Mouse (Mus musculus) C2C12 (cell line): Measurements from ENCODE around the gene Olfr19. TPM values are rescaled to one million over a fixed set of nuclear protein-coding genes. Genes with fewer than 3 reads are reported as not detected.

Source experiments
- H3K27me3 ChIP-seq: one replicate; pipeline ENCODE4 v1.6.1; 2011; ENCODE audit not compliant: control insufficient read depth, insufficient read depth, insufficient read length
- H3K36me3 ChIP-seq: one replicate; pipeline ENCODE4 v1.6.1; 2011; ENCODE audit not compliant: control insufficient read depth, insufficient read depth
- H3K4me3 ChIP-seq: one replicate; pipeline ENCODE4 v1.5.1; 2011; ENCODE audit warnings: mild to moderate bottlenecking, control low read depth; ENCODE audit not compliant: poor library complexity, insufficient read depth, severe bottlenecking
- H3K79me2 ChIP-seq: one replicate; pipeline ENCODE4 v1.6.1; 2011; ENCODE audit not compliant: control insufficient read depth, insufficient read depth
- H3K79me3 ChIP-seq: one replicate; pipeline ENCODE4 v1.6.1; 2011; ENCODE audit warnings: low read depth, control low read depth
- H3ac ChIP-seq: one replicate; pipeline ENCODE3; 2011; ENCODE audit warnings: low read depth; ENCODE audit not compliant: control insufficient read depth, insufficient read length
- CEBPB ChIP-seq: IDR thresholded peaks from one replicate; pipeline ENCODE4 v1.6.1; 2011; ENCODE audit warnings: low read depth, mild to moderate bottlenecking, control low read depth, moderate library complexity
- CTCF ChIP-seq: IDR thresholded peaks from one replicate; pipeline ENCODE4 v1.5.1; 2011; ENCODE audit not compliant: control insufficient read depth, insufficient read depth, insufficient read length
- FOSL1 ChIP-seq: IDR thresholded peaks from one replicate; pipeline ENCODE4 v1.8.0; 2011; ENCODE audit warnings: mild to moderate bottlenecking, low read length; ENCODE audit not compliant: poor library complexity, insufficient read depth, severe bottlenecking
- MAX ChIP-seq: IDR thresholded peaks from one replicate; pipeline ENCODE4 v1.6.1; 2011; ENCODE audit warnings: mild to moderate bottlenecking, control low read depth
- MYOD1 ChIP-seq: IDR thresholded peaks from one replicate; pipeline ENCODE4 v1.6.1; 2011; ENCODE audit warnings: low read depth; ENCODE audit not compliant: control insufficient read depth, insufficient read length
- MYOG ChIP-seq: IDR thresholded peaks from one replicate; pipeline ENCODE4 v1.6.1; 2011; ENCODE audit not compliant: control insufficient read depth, insufficient read length; ENCODE audit errors: extremely low read depth
- USF1 ChIP-seq: IDR thresholded peaks from one replicate; pipeline ENCODE4 v1.6.1; 2011; ENCODE audit warnings: low read depth, mild to moderate bottlenecking, control low read depth, moderate library complexity
- polyA plus RNA-seq: library from polyadenylated mRNA; unstranded; fragments of >200 nt; fragmentation: generic; extraction: Trizol; gene quantifications from one replicate; pipeline ENCODE4 v1.2.1, GENCODE M21; 2012; ENCODE audit warnings: missing spikeins

Gene Olfr19
- polyA plus RNA-seq, 1 experiment = not detected

GRCm38 (mm10) chr16:16633730-16634129 lies 42.5 kb downstream of the Olfr19 start:
- H3K27me3 ChIP-seq = no peaks in the 10 kb centered on the region
- no peak overlapping the region for H3ac ChIP-seq
- no peaks in the 10 kb centered on the region for H3K36me3 ChIP-seq
- H3K79me3 ChIP-seq = no peaks in the 10 kb centered on the region
- TF ChIP-seq MAX = no peak
- TF ChIP-seq MYOG = no peak
- TF ChIP-seq CEBPB = no peak
- no peak for TF ChIP-seq CTCF
- no peak for TF ChIP-seq USF1
- no peak for TF ChIP-seq MYOD1
- no peak for TF ChIP-seq FOSL1
- H3K79me2 ChIP-seq = no peaks in the 10 kb centered on the region
- no peak overlapping the region for H3K4me3 ChIP-seq

Other genes starting within 250 kb of the Olfr19 start
- 0.11 TPM for gene Fgd4, start 75.9 kb downstream of the Olfr19 start, polyA plus RNA-seq
- gene Spag6l, start 153.1 kb upstream of the Olfr19 start, polyA plus RNA-seq = not detected
- gene Igll1, start 187.6 kb upstream of the Olfr19 start, polyA plus RNA-seq = not detected
- gene Top3b, start 194.3 kb upstream of the Olfr19 start, polyA plus RNA-seq = 41.0 TPM
- gene Vpreb1, start 194.4 kb upstream of the Olfr19 start, polyA plus RNA-seq = 0.56 TPM
- 20.5 TPM for gene Ppm1f, start 220.1 kb upstream of the Olfr19 start, polyA plus RNA-seq